Mouse (Mus musculus): ENCODE results near the gene Anxa3. TPM values are rescaled to one million over a fixed set of nuclear protein-coding genes. Genes with fewer than 3 reads are reported as not detected.

Gene Anxa3
- polyA plus RNA-seq, 1 experiment from 2014 or later: 32.4 TPM

GRCm38 (mm10) chr5:96799165-96799564 lies 6.0 kb downstream of the Anxa3 start:
- H3K9ac ChIP-seq: no peak overlapping the region
- H3K4me2 ChIP-seq (replicated peaks): no peak overlapping the region
- H3K9me3 ChIP-seq: no peaks in the 10 kb centered on the region
- H3K27ac ChIP-seq: no peak overlapping the region
- H3K4me1 ChIP-seq: no peaks in the 10 kb centered on the region
- ATAC-seq (ENCODE audit: low FRiP score, low read depth): no peak
- H3K36me3 ChIP-seq: no peaks in the 10 kb centered on the region
- 93% methylated on average over 9 of the region's 9 CpGs for WGBS
- no peaks in the 10 kb centered on the region for H3K27me3 ChIP-seq (replicated peaks)
- no peak overlapping the region for H3K4me3 ChIP-seq

- Histone ChIP-seq H3K4me1 (no peaks in the 10 kb centered on the region), H3K4me3 (no peak overlapping the region), H3K4me2 (replicated peaks) (no peak overlapping the region), H3K9ac (no peak overlapping the region), H3K27ac (no peak overlapping the region), H3K36me3 (no peaks in the 10 kb centered on the region), H3K9me3 (no peaks in the 10 kb centered on the region), H3K27me3 (replicated peaks) (no peaks in the 10 kb centered on the region)
- no peak for ATAC-seq (ENCODE audit: low FRiP score, low read depth)
- WGBS: 89% methylated on average over 9 of the region's 9 CpGs
Measured at GRCm38 (mm10) chr5:96799969-96800368, 6.8 kb downstream of the Anxa3 start.

GRCm38 (mm10) chr5:96802185-96802584 lies 9.0 kb downstream of the Anxa3 start:
- Histone ChIP-seq H3K36me3 (no peaks in the 10 kb centered on the region), H3K4me3 (no peak overlapping the region), H3K9ac (no peak overlapping the region), H3K27ac (no peak overlapping the region), H3K27me3 (replicated peaks) (no peaks in the 10 kb centered on the region), H3K9me3 (no peaks in the 10 kb centered on the region), H3K4me2 (replicated peaks) (no peak overlapping the region), H3K4me1 (no peaks in the 10 kb centered on the region)
- no peak for ATAC-seq (ENCODE audit: low FRiP score, low read depth)
- WGBS: 35% methylated on average over 7 of the region's 7 CpGs

GRCm38 (mm10) chr5:96803091-96803490 lies 10.0 kb downstream of the Anxa3 start:
- H3K4me3 ChIP-seq: no peak overlapping the region
- H3K9ac ChIP-seq: no peak overlapping the region
- no peak for ATAC-seq (ENCODE audit: low FRiP score, low read depth)
- no peaks in the 10 kb centered on the region for H3K27me3 ChIP-seq (replicated peaks)
- no peaks in the 10 kb centered on the region for H3K4me1 ChIP-seq
- no peak overlapping the region for H3K4me2 ChIP-seq (replicated peaks)
- no peaks in the 10 kb centered on the region for H3K9me3 ChIP-seq
- H3K27ac ChIP-seq: no peak overlapping the region
- no peaks in the 10 kb centered on the region for H3K36me3 ChIP-seq
- WGBS: 63% methylated on average over 3 of the region's 3 CpGs

- Histone ChIP-seq H3K27me3 (replicated peaks) (no peaks in the 10 kb centered on the region), H3K27ac (no peak overlapping the region), H3K4me2 (replicated peaks) (no peak overlapping the region), H3K4me3 (no peak overlapping the region), H3K9ac (no peak overlapping the region), H3K36me3 (no peaks in the 10 kb centered on the region), H3K4me1 (no peaks in the 10 kb centered on the region), H3K9me3 (no peaks in the 10 kb centered on the region)
- WGBS: 87% methylated on average over 4 of the region's 4 CpGs
- no peak for ATAC-seq (ENCODE audit: low FRiP score, low read depth)
Measured at GRCm38 (mm10) chr5:96804304-96804703, 11.2 kb downstream of the Anxa3 start.

- Histone ChIP-seq H3K9me3 (no peaks in the 10 kb centered on the region), H3K4me2 (replicated peaks) (no peak overlapping the region), H3K4me1 (no peaks in the 10 kb centered on the region), H3K4me3 (no peak overlapping the region), H3K27ac (no peak overlapping the region), H3K36me3 (no peaks in the 10 kb centered on the region), H3K27me3 (replicated peaks) (no peaks in the 10 kb centered on the region), H3K9ac (no peak overlapping the region)
- WGBS: 85% methylated on average over 3 of the region's 3 CpGs
- no peak for ATAC-seq (ENCODE audit: low FRiP score, low read depth)
Measured at GRCm38 (mm10) chr5:96804813-96805212, 11.7 kb downstream of the Anxa3 start.

GRCm38 (mm10) chr5:96810620-96811019 lies 17.5 kb downstream of the Anxa3 start:
- Histone ChIP-seq H3K36me3 (no peaks in the 10 kb centered on the region), H3K9me3 (no peaks in the 10 kb centered on the region), H3K27me3 (replicated peaks) (no peaks in the 10 kb centered on the region), H3K4me1 (no peaks in the 10 kb centered on the region), H3K4me3 (no peak overlapping the region), H3K27ac (no peak overlapping the region), H3K4me2 (replicated peaks) (no peak overlapping the region), H3K9ac (no peak overlapping the region)
- 78% methylated on average over 4 of the region's 4 CpGs for WGBS
- no peak for ATAC-seq (ENCODE audit: low FRiP score, low read depth)

GRCm38 (mm10) chr5:96824769-96825327 lies 31.7 kb downstream of the Anxa3 start:
- Histone ChIP-seq H3K9me3 (no peaks in the 10 kb centered on the region), H3K27me3 (replicated peaks) (no peaks in the 10 kb centered on the region), H3K4me1 (no peaks in the 10 kb centered on the region), H3K4me3 (no peak overlapping the region), H3K9ac (no peak overlapping the region), H3K27ac (no peak overlapping the region), H3K36me3 (no peaks in the 10 kb centered on the region), H3K4me2 (replicated peaks) (no peak overlapping the region)
- no peak for ATAC-seq (ENCODE audit: low FRiP score, low read depth)
- WGBS: 88% methylated on average over 13 of the region's 13 CpGs

- ATAC-seq (ENCODE audit: low FRiP score, low read depth): no peak
- H3K4me2 ChIP-seq (replicated peaks): no peak overlapping the region
- 88% methylated on average over 1 of the region's 1 CpGs for WGBS
- H3K9ac ChIP-seq: no peak overlapping the region
- H3K36me3 ChIP-seq: no peaks in the 10 kb centered on the region
- H3K9me3 ChIP-seq: no peaks in the 10 kb centered on the region
- no peak overlapping the region for H3K27ac ChIP-seq
- no peaks in the 10 kb centered on the region for H3K27me3 ChIP-seq (replicated peaks)
- H3K4me3 ChIP-seq: no peak overlapping the region
- no peaks in the 10 kb centered on the region for H3K4me1 ChIP-seq
Measured at GRCm38 (mm10) chr5:96827176-96827575, 34.0 kb downstream of the Anxa3 start.

- Histone ChIP-seq H3K9ac (no peak overlapping the region), H3K27me3 (replicated peaks) (no peaks in the 10 kb centered on the region), H3K4me2 (replicated peaks) (no peak overlapping the region), H3K4me3 (no peak overlapping the region), H3K4me1 (no peaks in the 10 kb centered on the region), H3K9me3 (no peaks in the 10 kb centered on the region), H3K27ac (no peak overlapping the region), H3K36me3 (no peaks in the 10 kb centered on the region)
- 81% methylated on average over 5 of the region's 5 CpGs for WGBS
- no peak for ATAC-seq (ENCODE audit: low FRiP score, low read depth)
Measured at GRCm38 (mm10) chr5:96834338-96834737, 41.2 kb downstream of the Anxa3 start.

GRCm38 (mm10) chr5:96847986-96848385 lies 54.8 kb downstream of the Anxa3 start:
- no peaks in the 10 kb centered on the region for H3K27me3 ChIP-seq (replicated peaks)
- H3K4me2 ChIP-seq (replicated peaks): no peak overlapping the region
- no peaks in the 10 kb centered on the region for H3K4me1 ChIP-seq
- no peaks in the 10 kb centered on the region for H3K36me3 ChIP-seq
- no peak overlapping the region for H3K9ac ChIP-seq
- no peaks in the 10 kb centered on the region for H3K9me3 ChIP-seq
- ATAC-seq (ENCODE audit: low FRiP score, low read depth): no peak
- no peak overlapping the region for H3K27ac ChIP-seq
- H3K4me3 ChIP-seq: no peak overlapping the region

GRCm38 (mm10) chr5:96848386-96848785 lies 55.2 kb downstream of the Anxa3 start:
- no peaks in the 10 kb centered on the region for H3K4me1 ChIP-seq
- H3K9ac ChIP-seq: no peak overlapping the region
- H3K27ac ChIP-seq: no peak overlapping the region
- WGBS: 56% methylated on average over 3 of the region's 3 CpGs
- H3K4me3 ChIP-seq: no peak overlapping the region
- H3K9me3 ChIP-seq: no peaks in the 10 kb centered on the region
- no peak overlapping the region for H3K4me2 ChIP-seq (replicated peaks)
- H3K27me3 ChIP-seq (replicated peaks): no peaks in the 10 kb centered on the region
- no peak for ATAC-seq (ENCODE audit: low FRiP score, low read depth)
- no peaks in the 10 kb centered on the region for H3K36me3 ChIP-seq

GRCm38 (mm10) chr5:96849232-96849631 lies 56.1 kb downstream of the Anxa3 start:
- Histone ChIP-seq H3K9me3 (no peaks in the 10 kb centered on the region), H3K27me3 (replicated peaks) (no peaks in the 10 kb centered on the region), H3K4me1 (no peaks in the 10 kb centered on the region), H3K27ac (no peak overlapping the region), H3K4me2 (replicated peaks) (no peak overlapping the region), H3K4me3 (no peak overlapping the region), H3K36me3 (no peaks in the 10 kb centered on the region), H3K9ac (no peak overlapping the region)
- ATAC-seq (ENCODE audit: low FRiP score, low read depth): no peak
- 73% methylated on average over 3 of the region's 3 CpGs for WGBS
